Mouse (Mus musculus) E14TG2a.4 (cell line): Measurements from ENCODE around the gene Bpifa6.

Experiments used
- CTCF ChIP-seq: conservative IDR thresholded peaks from 2 replicates; pipeline ENCODE4 v1.5.1; 2014; ENCODE audit warnings: low read length
- NANOG ChIP-seq: IDR thresholded peaks from 2 replicates; pipeline ENCODE4 v1.6.1; 2014; ENCODE audit warnings: borderline replicate concordance, low read length, mixed read lengths
- POU5F1 ChIP-seq: IDR thresholded peaks from 2 replicates; pipeline ENCODE4 v1.6.1; 2014; ENCODE audit warnings: low read length, borderline replicate concordance

GRCm38 (mm10) chr2:154007965-154008364 lies 33.2 kb downstream of the Bpifa6 start, which contains the start of gene Bpifa2:
- TF ChIP-seq CTCF = no peak
- TF ChIP-seq POU5F1 = no peak
- no peak for TF ChIP-seq NANOG
